Mouse (Mus musculus) lung, postnatal 0 days (tissue): Measurements from ENCODE around the gene Cadps.

ENCODE experiments used
- CTCF ChIP-seq: IDR thresholded peaks from 2 replicates; pipeline ENCODE4 v1.5.1; 2016; ENCODE audit warnings: antibody characterized with exemption, mild to moderate bottlenecking
- EP300 ChIP-seq: IDR thresholded peaks from 2 replicates; pipeline ENCODE4 v1.6.1; 2016; ENCODE audit warnings: antibody characterized with exemption, mild to moderate bottlenecking, control low read depth

GRCm38 (mm10) chr14:12638762-12639161 lies 184.1 kb downstream of the Cadps start:
- TF ChIP-seq CTCF (no peak), EP300 (no peak)
